Mouse (Mus musculus): Measurements from ENCODE around the gene Slc9b1. TPM values are rescaled to one million over a fixed set of nuclear protein-coding genes. Genes with fewer than 3 reads are reported as not detected.

Slc9b1 gene
- polyA plus RNA-seq, 1 experiment: not detected

DNA sequence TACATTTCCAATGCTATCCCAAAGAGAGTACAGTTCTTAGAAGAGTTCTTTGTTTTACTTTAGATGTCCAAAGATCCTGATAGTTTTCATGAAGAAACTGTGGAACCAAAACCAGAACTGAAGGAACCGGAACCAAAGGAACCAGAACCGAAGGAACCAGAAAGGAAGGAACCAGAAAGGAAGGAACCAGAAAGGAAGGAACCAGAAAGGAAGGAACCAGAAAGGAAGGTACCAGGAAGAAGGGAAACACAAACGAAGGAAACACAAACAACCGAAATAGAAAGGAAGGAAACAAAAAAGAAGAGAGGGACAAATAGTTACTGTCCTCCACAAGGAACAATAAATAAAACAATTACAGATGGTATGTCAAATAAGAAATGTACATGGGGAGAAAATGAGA is 9.6 kb downstream of the Slc9b1 start:
- Histone ChIP-seq H3K4me2 (ENCODE audit: low read depth) (no peak overlapping the region), H3K36me3 (ENCODE audit: control insufficient read depth, insufficient read depth) (no peaks in the 10 kb centered on the region), H3K79me2 (ENCODE audit: control insufficient read depth, insufficient read depth) (no peaks in the 10 kb centered on the region), H3ac (ENCODE audit: control insufficient read depth, insufficient read length) (no peak overlapping the region), H3K27me3 (ENCODE audit: control insufficient read depth, insufficient read depth, insufficient read length) (no peaks in the 10 kb centered on the region), H3K4me3 (no peak overlapping the region)
- TF ChIP-seq USF1 (IDR thresholded peaks at IDR 0.05; ENCODE audit: low read depth) (no peak), SRF (IDR thresholded peaks at IDR 0.05; ENCODE audit: control insufficient read depth, insufficient read length, low read depth) (no peak), POLR2AphosphoS2 (IDR thresholded peaks at IDR 0.05; ENCODE audit: insufficient read length, low read depth) (no peak), MYOD1 (IDR thresholded peaks at IDR 0.05; ENCODE audit: control insufficient read depth in 1 of 3, insufficient read length in 2 of 3, low read depth in 2 of 3) (no peak), POLR2A (IDR thresholded peaks at IDR 0.05; ENCODE audit: insufficient read length, low read depth) (no peak)

DNA sequence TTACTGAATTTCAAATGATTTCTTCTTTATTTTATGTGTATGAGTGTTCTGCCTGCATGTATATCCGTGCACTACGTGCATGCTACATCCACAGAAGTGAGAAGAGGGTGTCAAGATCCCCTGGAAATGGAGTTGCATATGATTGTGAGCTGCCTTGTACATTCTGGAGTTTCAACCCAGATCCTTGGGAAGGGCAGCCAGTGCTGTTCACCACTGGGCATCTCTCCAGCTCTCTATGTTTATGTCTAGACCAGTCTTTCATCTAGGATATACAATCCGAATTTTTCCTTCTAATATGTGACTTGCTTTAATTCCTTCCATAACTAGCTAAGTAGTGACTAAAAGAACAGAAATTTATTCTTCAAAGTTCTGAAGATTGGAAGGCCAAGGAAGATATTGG is 28.0 kb downstream of the Slc9b1 start:
- Histone ChIP-seq H3K4me3 (no peak overlapping the region), H3K4me2 (ENCODE audit: low read depth) (no peak overlapping the region), H3ac (ENCODE audit: control insufficient read depth, insufficient read length) (no peak overlapping the region), H3K79me2 (ENCODE audit: control insufficient read depth, insufficient read depth) (no peaks in the 10 kb centered on the region), H3K27me3 (ENCODE audit: control insufficient read depth, insufficient read depth, insufficient read length) (no peaks in the 10 kb centered on the region), H3K36me3 (ENCODE audit: control insufficient read depth, insufficient read depth) (no peaks in the 10 kb centered on the region)
- TF ChIP-seq CEBPB (IDR thresholded peaks at IDR 0.05; ENCODE audit: insufficient read depth, poor library complexity, severe bottlenecking): no peak
- no peak for TF ChIP-seq REST (IDR thresholded peaks at IDR 0.05; ENCODE audit: insufficient read depth, insufficient read length)
- TF ChIP-seq TCF3 (IDR thresholded peaks at IDR 0.05; ENCODE audit: insufficient read length, low read depth): no peak
- TF ChIP-seq MYOD1 (IDR thresholded peaks at IDR 0.05; ENCODE audit: control insufficient read depth in 1 of 3, insufficient read length in 2 of 3, low read depth in 2 of 3): no peak
- no peak for TF ChIP-seq TCF12 (IDR thresholded peaks at IDR 0.05; ENCODE audit: insufficient read depth, poor library complexity, severe bottlenecking)
- no peak for TF ChIP-seq USF1 (IDR thresholded peaks at IDR 0.05; ENCODE audit: low read depth)
- TF ChIP-seq MYOG (IDR thresholded peaks at IDR 0.05; ENCODE audit: control insufficient read depth in 1 of 3, insufficient read depth in 1 of 3, insufficient read length in 2 of 3, low read depth in 2 of 3): no peak
- no peak for TF ChIP-seq POLR2A (IDR thresholded peaks at IDR 0.05; ENCODE audit: insufficient read length, low read depth)
- TF ChIP-seq MAX (IDR thresholded peaks at IDR 0.05; ENCODE audit: low read depth): no peak
- no peak for TF ChIP-seq POLR2AphosphoS2 (IDR thresholded peaks at IDR 0.05; ENCODE audit: insufficient read length, low read depth)
- TF ChIP-seq SRF (IDR thresholded peaks at IDR 0.05; ENCODE audit: control insufficient read depth, insufficient read length, low read depth): no peak
- TF ChIP-seq E2F4 (IDR thresholded peaks at IDR 0.05; ENCODE audit: insufficient read depth): no peak

DNA sequence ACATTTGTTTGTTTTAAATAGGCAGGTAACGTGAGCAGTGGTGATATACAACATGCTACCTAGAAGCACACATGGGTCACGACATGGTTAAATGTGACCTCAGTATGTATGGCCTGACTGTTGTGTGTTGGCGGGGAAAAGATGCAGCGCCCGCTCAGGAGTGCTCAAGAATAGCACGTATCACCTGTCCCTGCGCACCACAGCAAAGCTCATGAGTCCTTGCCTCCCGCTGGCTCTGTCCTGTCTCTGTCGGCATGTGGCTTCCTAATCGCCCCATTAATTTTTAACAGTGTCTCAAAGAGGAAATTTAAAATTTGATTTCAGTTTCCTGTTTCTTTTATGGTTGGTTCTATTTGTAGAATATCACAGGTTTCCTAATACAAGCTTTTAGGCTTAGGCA is 29.6 kb downstream of the Slc9b1 start:
- TF ChIP-seq POLR2A (IDR thresholded peaks at IDR 0.05; ENCODE audit: insufficient read length, low read depth): no peak
- no peak for TF ChIP-seq MAX (IDR thresholded peaks at IDR 0.05; ENCODE audit: low read depth)
- no peak for TF ChIP-seq POLR2AphosphoS2 (IDR thresholded peaks at IDR 0.05; ENCODE audit: insufficient read length, low read depth)
- TF ChIP-seq TCF3 (IDR thresholded peaks at IDR 0.05; ENCODE audit: insufficient read length, low read depth): no peak
- TF ChIP-seq E2F4 (IDR thresholded peaks at IDR 0.05; ENCODE audit: insufficient read depth): no peak
- TF ChIP-seq MYOD1 (IDR thresholded peaks at IDR 0.05; ENCODE audit: control insufficient read depth in 1 of 3, insufficient read length in 2 of 3, low read depth in 2 of 3): no peak
- TF ChIP-seq USF1 (IDR thresholded peaks at IDR 0.05; ENCODE audit: low read depth): no peak
- TF ChIP-seq REST (IDR thresholded peaks at IDR 0.05; ENCODE audit: insufficient read depth, insufficient read length): no peak
- no peak for TF ChIP-seq SRF (IDR thresholded peaks at IDR 0.05; ENCODE audit: control insufficient read depth, insufficient read length, low read depth)
- no peak for TF ChIP-seq TCF12 (IDR thresholded peaks at IDR 0.05; ENCODE audit: insufficient read depth, poor library complexity, severe bottlenecking)
- no peak for TF ChIP-seq MYOG (IDR thresholded peaks at IDR 0.05; ENCODE audit: control insufficient read depth in 1 of 3, insufficient read depth in 1 of 3, insufficient read length in 2 of 3, low read depth in 2 of 3)
- Histone ChIP-seq H3K4me2 (ENCODE audit: low read depth) (no peak overlapping the region), H3ac (ENCODE audit: control insufficient read depth, insufficient read length) (no peak overlapping the region), H3K36me3 (ENCODE audit: control insufficient read depth, insufficient read depth) (no peaks in the 10 kb centered on the region), H3K79me2 (ENCODE audit: control insufficient read depth, insufficient read depth) (no peaks in the 10 kb centered on the region), H3K4me3 (no peak overlapping the region), H3K27me3 (ENCODE audit: control insufficient read depth, insufficient read depth, insufficient read length) (no peaks in the 10 kb centered on the region)

DNA sequence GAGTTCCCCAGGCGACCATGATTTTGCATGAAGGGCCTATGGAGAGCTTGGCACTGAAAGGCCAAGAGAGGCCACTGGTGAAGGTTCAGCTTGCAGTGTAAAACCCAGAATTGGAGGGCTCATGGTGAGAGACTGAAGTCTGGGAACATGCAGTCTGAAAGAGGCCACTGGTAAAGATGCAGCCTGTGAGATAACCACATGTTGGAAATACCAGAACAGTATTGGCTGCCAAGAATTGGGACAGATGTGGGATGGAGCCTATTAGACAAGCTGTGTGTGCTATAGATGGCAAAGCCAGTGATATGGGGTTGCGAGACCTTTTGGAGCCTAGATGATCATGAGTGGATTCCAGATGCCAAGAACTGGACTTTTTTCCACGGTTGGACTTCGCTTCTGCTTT is 32.0 kb downstream of the Slc9b1 start:
- Histone ChIP-seq H3K4me3 (no peak overlapping the region), H3K36me3 (ENCODE audit: control insufficient read depth, insufficient read depth) (no peaks in the 10 kb centered on the region), H3ac (ENCODE audit: control insufficient read depth, insufficient read length) (no peak overlapping the region), H3K4me2 (ENCODE audit: low read depth) (no peak overlapping the region), H3K79me2 (ENCODE audit: control insufficient read depth, insufficient read depth) (no peaks in the 10 kb centered on the region), H3K27me3 (ENCODE audit: control insufficient read depth, insufficient read depth, insufficient read length) (no peaks in the 10 kb centered on the region)
- TF ChIP-seq CEBPB (IDR thresholded peaks at IDR 0.05; ENCODE audit: insufficient read depth, poor library complexity, severe bottlenecking) (no peak), MAX (IDR thresholded peaks at IDR 0.05; ENCODE audit: low read depth) (no peak), TCF3 (IDR thresholded peaks at IDR 0.05; ENCODE audit: insufficient read length, low read depth) (no peak)

GRCm38 (mm10) chr3:135393186-135393585 is 45.4 kb downstream of the Slc9b1 start:
- H3K36me3 ChIP-seq (ENCODE audit: control insufficient read depth, insufficient read depth): no peaks in the 10 kb centered on the region
- no peaks in the 10 kb centered on the region for H3K79me2 ChIP-seq (ENCODE audit: control insufficient read depth, insufficient read depth)
- TF ChIP-seq TCF12 (IDR thresholded peaks at IDR 0.05; ENCODE audit: insufficient read depth, poor library complexity, severe bottlenecking) (no peak), POLR2A (IDR thresholded peaks at IDR 0.05; ENCODE audit: insufficient read length, low read depth) (no peak), MYOD1 (IDR thresholded peaks at IDR 0.05; ENCODE audit: control insufficient read depth in 1 of 3, insufficient read length in 2 of 3, low read depth in 2 of 3) (no peak), E2F4 (IDR thresholded peaks at IDR 0.05; ENCODE audit: insufficient read depth) (no peak), SRF (IDR thresholded peaks at IDR 0.05; ENCODE audit: control insufficient read depth, insufficient read length, low read depth) (no peak), POLR2AphosphoS2 (IDR thresholded peaks at IDR 0.05; ENCODE audit: insufficient read length, low read depth) (no peak), REST (IDR thresholded peaks at IDR 0.05; ENCODE audit: insufficient read depth, insufficient read length) (no peak), TCF3 (IDR thresholded peaks at IDR 0.05; ENCODE audit: insufficient read length, low read depth) (no peak), MYOG (IDR thresholded peaks at IDR 0.05; ENCODE audit: control insufficient read depth in 1 of 3, insufficient read depth in 1 of 3, insufficient read length in 2 of 3, low read depth in 2 of 3) (no peak), CEBPB (IDR thresholded peaks at IDR 0.05; ENCODE audit: insufficient read depth, poor library complexity, severe bottlenecking) (no peak), MAX (IDR thresholded peaks at IDR 0.05; ENCODE audit: low read depth) (no peak), USF1 (IDR thresholded peaks at IDR 0.05; ENCODE audit: low read depth) (no peak)
- H3K4me2 ChIP-seq (ENCODE audit: low read depth): no peak overlapping the region
- H3K27me3 ChIP-seq (ENCODE audit: control insufficient read depth, insufficient read depth, insufficient read length): no peaks in the 10 kb centered on the region
- no peak overlapping the region for H3K4me3 ChIP-seq
- H3ac ChIP-seq (ENCODE audit: control insufficient read depth, insufficient read length): no peak overlapping the region

All from myocyte (in vitro differentiated cells).